In the genomic region with DNA sequence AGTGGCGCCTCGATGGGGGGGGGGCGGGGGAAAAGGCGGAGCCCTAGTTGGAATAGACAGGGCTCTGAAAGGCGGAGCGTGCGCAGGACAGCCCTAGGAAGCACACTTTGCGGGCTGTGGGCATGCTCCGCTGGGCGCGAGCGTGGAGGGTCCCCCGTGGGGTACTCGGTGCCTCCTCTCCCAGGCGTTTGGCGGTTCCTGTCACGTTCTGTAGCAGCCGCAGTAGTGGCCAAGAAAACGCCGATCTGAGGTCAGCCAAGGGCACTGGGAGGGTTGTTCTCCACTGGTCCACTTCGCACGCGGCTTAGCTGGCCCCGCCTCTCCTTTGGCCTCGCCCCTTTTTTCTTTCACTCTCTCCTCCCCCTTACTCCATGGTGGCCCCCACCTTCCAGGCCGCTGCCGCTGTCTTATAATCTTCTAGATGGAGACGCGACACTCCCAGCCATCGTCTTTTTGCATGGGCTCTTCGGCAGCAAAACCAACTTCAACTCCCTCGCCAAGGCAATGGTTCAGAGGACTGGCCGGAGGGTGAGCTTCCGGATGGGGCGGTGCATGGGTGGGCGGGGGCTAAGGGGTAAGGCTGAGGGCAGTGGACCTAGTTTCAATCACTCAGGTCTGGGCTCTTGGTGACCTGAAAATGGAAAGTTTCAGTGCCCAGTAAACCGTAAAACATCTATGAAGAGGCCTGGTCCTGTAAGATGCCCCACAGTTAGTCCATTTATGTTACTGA, we compare ENCODE assay signal across 8 mouse cellular contexts. TPM values are rescaled to one million over a fixed set of nuclear protein-coding genes. Genes with fewer than 3 reads are reported as not detected.
DNase-seq lines count a peak whose midpoint lies in the region; ATAC-seq and TF ChIP-seq lines count a peak whose summit lies in the region.

No protein-coding gene starts in this region.

- no peaks in the 10 kb centered on the region for H3K36me3 ChIP-seq in hindbrain, embryonic 15.5 days
- H3K36me3 ChIP-seq in macrophage (ENCODE audit: inconsistent target) = no peaks in the 10 kb centered on the region

- no peaks in the 10 kb centered on the region for H3K79me2 ChIP-seq in macrophage (ENCODE audit: inconsistent target)

- H3K4me3 ChIP-seq in hindbrain, embryonic 15.5 days = peak overlapping the region; percentile 86
- H3K4me3 ChIP-seq in left cerebral cortex, adult 2 months = peak overlapping the region; percentile 73
- H3K4me3 ChIP-seq in macrophage (ENCODE audit: inconsistent target) = peak overlapping the region; percentile 65

- intact Hi-C loops in left cerebral cortex, adult 2 months (cut with DNase I) = loop anchor here (5.0 to 10.0 kb wide), 3 partner anchors 138 to 275 kb away; a partner anchor contains a TSS

- no peak for TF ChIP-seq CTCF in left cerebral cortex, adult 2 months (IDR thresholded peaks at IDR 0.05)

- peaks cover 34% of the 10 kb centered on the region for H3K4me1 ChIP-seq in hindbrain, embryonic 15.5 days (replicated peaks)

- H3K27me3 ChIP-seq in hindbrain, embryonic 15.5 days = no peaks in the 10 kb centered on the region

- 1% methylated on average over 37 of the region's 37 CpGs for WGBS in hindbrain, embryonic 15.5 days
- WGBS in macrophage (ENCODE audit: missing documents) = under 1% methylated on average over 37 of the region's 37 CpGs

- H3K27ac ChIP-seq in hindbrain, embryonic 15.5 days (replicated peaks) = peak overlapping the region; percentile 100
- peak overlapping the region; percentile 99 for H3K27ac ChIP-seq in left cerebral cortex, adult 2 months
- H3K27ac ChIP-seq in macrophage = peak overlapping the region; percentile 93

- peak overlapping the region; percentile 86 for H3K4me2 ChIP-seq in hindbrain, embryonic 15.5 days

- peak; percentile 87 for ATAC-seq in hindbrain, embryonic 15.5 days (ENCODE audit: low FRiP score, low read depth)

- H3K9ac ChIP-seq in hindbrain, embryonic 15.5 days = peak overlapping the region; percentile 71

- no peaks in the 10 kb centered on the region for H3K9me3 ChIP-seq in hindbrain, embryonic 15.5 days

- peak; percentile 91 for DNase-seq in R1 (ENCODE audit: low read depth, low spot score)
- peak; percentile 87 to 92 for DNase-seq in cerebellum, postnatal 25 days
- DNase-seq in frontal cortex, postnatal 25 days (ENCODE audit: low spot score in 2 of 2) = peak; percentile 77 to 79
- DNase-seq in left cerebral cortex, adult 2 months (ENCODE audit: extremely low spot score in 1 of 2, low spot score in 2 of 2) = peak; percentile 80 to 82
- peak; percentile 78 for DNase-seq in retina, postnatal 7 days (ENCODE audit: low read depth, low spot score)
- peak; percentile 88 for DNase-seq in urinary bladder, postnatal 14 days (ENCODE audit: low spot score)

RNA-seq across cellular contexts. Expression of a gene that starts 0.8 kb away (rescaled TPM):
- 68.1 and 68.3 TPM in 2 replicates for polyA plus RNA-seq in hindbrain, embryonic 15.5 days (2015; fragmentation: Nextera tagmentation; extraction: Ambion mirVana)
- total RNA-seq in left cerebral cortex, adult 2 months (2021) = 10 to 100 TPM; 31.3 to 39.3 TPM
- 10 to 100 TPM in 23 of 26 experiments, 1 to 10 TPM in 3; 8.5 to 35.1 (median 21.1) TPM for total RNA-seq in macrophage (2018; cell fraction: chromatin; rRNA removed)
- 10 to 100 TPM in 23 of 26 experiments, 1 to 10 TPM in 3; 7.4 to 17.4 (median 13.1) TPM for total RNA-seq in macrophage (2018; cell fraction: cytosol; rRNA removed)
- total RNA-seq in macrophage (2018; cell fraction: nucleus; rRNA removed) = 10 to 100 TPM in 24 of 26 experiments, 1 to 10 TPM in 2; 8.0 to 49.1 (median 19.5) TPM
- 9.5 to 22.6 TPM (median 12.8 TPM) in 3 replicates for polyA plus RNA-seq in macrophage (2018)

RNA-seq across cellular contexts. Expression of a gene that starts 13.5 kb away (rescaled TPM):
- 127 and 145 TPM in 2 replicates for polyA plus RNA-seq in hindbrain, embryonic 15.5 days (2015; fragmentation: Nextera tagmentation; extraction: Ambion mirVana)
- total RNA-seq in left cerebral cortex, adult 2 months (2021) = 100 to 1,000 TPM; 340 to 346 TPM
- total RNA-seq in macrophage (2018; cell fraction: chromatin; rRNA removed) = 1 to 10 TPM in 18 of 26 experiments, under 1 TPM in 8; 0.34 to 6.6 (median 1.6) TPM
- total RNA-seq in macrophage (2018; cell fraction: cytosol; rRNA removed) = under 1 TPM in 19 of 26 experiments, not detected in 7; 0.03 to 0.44 (median 0.14) TPM
- 1 to 10 TPM in 8 of 26 experiments, under 1 TPM in 14, not detected in 4; 0.29 to 3.3 (median 0.86) TPM for total RNA-seq in macrophage (2018; cell fraction: nucleus; rRNA removed)
- polyA plus RNA-seq in macrophage (2018) = 0.26 to 0.45 TPM (median 0.36 TPM) in 3 replicates

RNA-seq across cellular contexts. Expression of a gene that starts 23.7 kb away (rescaled TPM):
- polyA plus RNA-seq in hindbrain, embryonic 15.5 days (2015; fragmentation: Nextera tagmentation; extraction: Ambion mirVana) = 2.2 and 2.8 TPM in 2 replicates
- under 1 TPM; 0.81 to 0.82 TPM for total RNA-seq in left cerebral cortex, adult 2 months (2021)
- total RNA-seq in macrophage (2018; cell fraction: chromatin; rRNA removed) = not detected
- not detected for total RNA-seq in macrophage (2018; cell fraction: cytosol; rRNA removed)
- total RNA-seq in macrophage (2018; cell fraction: nucleus; rRNA removed) = not detected
- not detected in 3 replicates for polyA plus RNA-seq in macrophage (2018)

RNA-seq across cellular contexts. Expression of a gene that starts 54.2 kb away (rescaled TPM):
- polyA plus RNA-seq in hindbrain, embryonic 15.5 days (2015; fragmentation: Nextera tagmentation; extraction: Ambion mirVana) = 41.1 and 42.9 TPM in 2 replicates
- 10 to 100 TPM; 38.6 to 41.7 TPM for total RNA-seq in left cerebral cortex, adult 2 months (2021)
- 10 to 100 TPM in 2 of 26 experiments, 1 to 10 TPM in 23, under 1 TPM in 1; 0.81 to 13.1 (median 5.2) TPM for total RNA-seq in macrophage (2018; cell fraction: chromatin; rRNA removed)
- 10 to 100 TPM; 13.1 to 22.5 (median 18.9) TPM for total RNA-seq in macrophage (2018; cell fraction: cytosol; rRNA removed)
- 10 to 100 TPM in 9 of 26 experiments, 1 to 10 TPM in 17; 1.9 to 16.2 (median 7.1) TPM for total RNA-seq in macrophage (2018; cell fraction: nucleus; rRNA removed)
- 15.8 to 18.7 TPM (median 18.1 TPM) in 3 replicates for polyA plus RNA-seq in macrophage (2018)

RNA-seq across cellular contexts. Expression of a gene that starts 55.0 kb away (rescaled TPM):
- 76.3 and 80.3 TPM in 2 replicates for polyA plus RNA-seq in hindbrain, embryonic 15.5 days (2015; fragmentation: Nextera tagmentation; extraction: Ambion mirVana)
- 10 to 100 TPM; 53.4 to 57.3 TPM for total RNA-seq in left cerebral cortex, adult 2 months (2021)
- 100 to 1,000 TPM in 18 of 26 experiments, 10 to 100 TPM in 8; 57.5 to 179 (median 125) TPM for total RNA-seq in macrophage (2018; cell fraction: chromatin; rRNA removed)
- 10 to 100 TPM; 15.9 to 30.2 (median 24.7) TPM for total RNA-seq in macrophage (2018; cell fraction: cytosol; rRNA removed)
- 100 to 1,000 TPM in 1 of 26 experiments, 10 to 100 TPM in 25; 18.2 to 137 (median 54.9) TPM for total RNA-seq in macrophage (2018; cell fraction: nucleus; rRNA removed)
- 26.6 to 49.6 TPM (median 28.5 TPM) in 3 replicates for polyA plus RNA-seq in macrophage (2018)

Comparison
In these comparisons a context has a peak if more than half of its experiments do, and no peak if none do; other contexts are left out.
1. Peak in every context shown above with its lines: DNase-seq, ATAC-seq, H3K4me3 ChIP-seq and H3K27ac ChIP-seq.
2. RNA of a gene that starts 13.5 kb away (polyA plus RNA-seq): 127 to 145 TPM in hindbrain, embryonic 15.5 days; 0.26 to 0.45 TPM in macrophage; every median in the first group is over 10 times any median in the second.